Mouse (Mus musculus): ENCODE results near the gene Gpx6. TPM values are rescaled to one million over a fixed set of nuclear protein-coding genes. Genes with fewer than 3 reads are reported as not detected.

The Gpx6 gene
- polyA plus RNA-seq (2014; fragmentation: Nextera tagmentation; extraction: Ambion mirVana): not detected in 2 replicates

DNA sequence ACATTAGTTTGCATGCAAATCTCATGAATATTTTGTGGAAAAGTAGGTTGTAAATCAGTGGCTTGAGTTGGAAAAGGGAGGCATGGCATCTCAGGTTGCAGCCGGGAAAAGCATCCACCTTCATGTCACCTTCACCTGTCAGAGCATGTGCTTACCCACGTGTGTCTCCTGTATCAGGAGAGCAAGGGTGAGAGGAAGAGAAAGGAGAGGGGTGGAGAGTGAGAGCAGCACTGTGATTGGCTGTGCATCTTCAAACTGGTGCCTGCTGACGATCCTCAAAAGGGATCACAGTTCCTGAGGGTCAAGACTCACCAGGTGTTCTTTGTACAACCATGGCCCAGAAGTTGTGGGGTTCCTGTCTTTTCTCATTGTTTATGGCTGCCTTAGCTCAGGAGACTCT lies at the start of gene Gpx6:
Gene Gpx6, plus strand, starts transcription at position 200 of the 400 bp plus-strand sequence.
- H3K4me1 ChIP-seq (ENCODE audit: control insufficient read depth, insufficient read depth, low read length): no peaks in the 10 kb centered on the region
- no peak within 1 kb of the TSS for H3K27ac ChIP-seq (replicated peaks; ENCODE audit: low read depth, low read length)
- H3K27me3 ChIP-seq (replicated peaks; ENCODE audit: control insufficient read depth, insufficient read depth, low read length): no peaks in the 10 kb centered on the region
- no peak within 1 kb of the TSS for H3K9ac ChIP-seq (ENCODE audit: low read depth, low read length)
- H3K4me2 ChIP-seq (ENCODE audit: low read depth, low read length): no peak within 1 kb of the TSS
- H3K36me3 ChIP-seq (ENCODE audit: control insufficient read depth, insufficient read depth, low read length): no peaks in the 10 kb centered on the region
- no peaks in the 10 kb centered on the region for H3K9me3 ChIP-seq (ENCODE audit: control insufficient read depth, low read length)
- H3K4me3 ChIP-seq (ENCODE audit: low read depth, low read length): no peak within 1 kb of the TSS
- 15% methylated on average over 3 of the region's 3 CpGs for WGBS
- DNase-seq (ENCODE audit: low spot score) (no peak), ATAC-seq (ENCODE audit: low read depth) (no peak)

GRCm38 (mm10) chr13:21262787-21263461 lies 49.0 kb upstream of the Gpx6 start:
- no peaks in the 10 kb centered on the region for H3K9me3 ChIP-seq (ENCODE audit: control insufficient read depth, low read length)
- no peak overlapping the region for H3K9ac ChIP-seq (ENCODE audit: low read depth, low read length)
- H3K4me1 ChIP-seq (ENCODE audit: control insufficient read depth, insufficient read depth, low read length): peaks cover 7% of the 10 kb centered on the region
- no peaks in the 10 kb centered on the region for H3K36me3 ChIP-seq (ENCODE audit: control insufficient read depth, insufficient read depth, low read length)
- H3K27ac ChIP-seq (replicated peaks; ENCODE audit: low read depth, low read length): no peak overlapping the region
- no peak for ATAC-seq (ENCODE audit: low read depth)
- no peak overlapping the region for H3K4me3 ChIP-seq (ENCODE audit: low read depth, low read length)
- WGBS: 62% methylated on average over 4 of the region's 4 CpGs
- DNase-seq (ENCODE audit: low spot score): no peak
- 0 out of 2 replicates have a peak, but pooled peaks cover under 1% of the 10 kb centered on the region for H3K27me3 ChIP-seq (replicated peaks; ENCODE audit: control insufficient read depth, insufficient read depth, low read length)
- H3K4me2 ChIP-seq (ENCODE audit: low read depth, low read length): no peak overlapping the region

DNA sequence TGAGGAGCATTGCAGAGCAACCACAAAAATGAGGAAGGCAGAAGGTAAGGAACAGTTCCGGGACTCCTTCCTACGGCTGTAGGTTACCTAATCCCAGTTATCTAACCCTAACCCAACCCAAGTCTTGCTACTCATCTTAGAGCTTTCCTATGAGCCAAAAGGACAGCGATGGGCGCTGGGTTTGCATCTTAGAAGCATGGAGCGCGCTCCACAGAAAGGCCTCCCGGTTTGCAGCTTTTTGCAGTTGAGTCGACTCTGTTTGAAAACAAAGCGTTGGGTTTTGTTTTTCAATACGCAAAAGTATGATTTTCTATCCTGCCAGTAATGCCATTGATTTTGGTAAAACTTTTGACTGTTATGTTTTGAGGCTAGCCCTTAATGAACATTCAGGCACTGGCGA lies 48.0 kb upstream of the Gpx6 start:
- H3K4me1 ChIP-seq (ENCODE audit: control insufficient read depth, insufficient read depth, low read length): peaks cover 4% of the 10 kb centered on the region
- no peaks in the 10 kb centered on the region for H3K27me3 ChIP-seq (replicated peaks; ENCODE audit: control insufficient read depth, insufficient read depth, low read length)
- DNase-seq (ENCODE audit: low spot score) (peak; percentile 23), ATAC-seq (ENCODE audit: low read depth) (no peak)
- H3K4me2 ChIP-seq (ENCODE audit: low read depth, low read length): peak overlapping the region; percentile 51
- H3K27ac ChIP-seq (replicated peaks; ENCODE audit: low read depth, low read length): no peak overlapping the region
- 2% methylated on average over 11 of the region's 11 CpGs for WGBS
- H3K9ac ChIP-seq (ENCODE audit: low read depth, low read length): 0 out of 2 replicates have a peak overlapping the region, but pooled peaks have one; percentile 39
- H3K9me3 ChIP-seq (ENCODE audit: control insufficient read depth, low read length): no peaks in the 10 kb centered on the region
- peak overlapping the region; percentile 42 for H3K4me3 ChIP-seq (ENCODE audit: low read depth, low read length)
- H3K36me3 ChIP-seq (ENCODE audit: control insufficient read depth, insufficient read depth, low read length): no peaks in the 10 kb centered on the region

DNA sequence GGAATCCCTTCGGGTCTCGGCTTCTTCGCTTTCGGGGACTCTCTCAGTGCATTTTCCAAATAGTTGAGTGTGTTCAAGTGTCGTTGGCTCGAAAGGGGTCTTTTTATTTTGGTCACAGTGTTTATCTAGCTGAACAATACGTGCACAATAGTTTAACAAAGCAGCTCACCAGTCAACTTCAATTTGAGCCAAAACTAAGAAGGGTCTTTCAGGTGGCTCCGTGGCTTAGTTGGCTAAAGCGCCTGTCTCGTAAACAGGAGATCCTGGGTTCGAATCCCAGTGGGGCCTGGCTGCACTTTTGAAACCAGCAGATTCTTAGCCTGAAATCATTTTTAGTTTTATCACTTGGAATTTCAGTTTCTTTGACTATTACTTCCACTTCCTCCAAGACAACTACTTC lies 47.6 kb upstream of the Gpx6 start:
- Histone ChIP-seq H3K9ac (ENCODE audit: low read depth, low read length) (0 out of 2 replicates have a peak overlapping the region, but pooled peaks have one; percentile 39), H3K9me3 (ENCODE audit: control insufficient read depth, low read length) (no peaks in the 10 kb centered on the region), H3K4me3 (ENCODE audit: low read depth, low read length) (peak overlapping the region; percentile 42), H3K27me3 (replicated peaks; ENCODE audit: control insufficient read depth, insufficient read depth, low read length) (no peaks in the 10 kb centered on the region), H3K4me1 (ENCODE audit: control insufficient read depth, insufficient read depth, low read length) (0 out of 2 replicates have a peak, but pooled peaks cover 3% of the 10 kb centered on the region), H3K27ac (replicated peaks; ENCODE audit: low read depth, low read length) (no peak overlapping the region), H3K4me2 (ENCODE audit: low read depth, low read length) (peak overlapping the region; percentile 51), H3K36me3 (ENCODE audit: control insufficient read depth, insufficient read depth, low read length) (no peaks in the 10 kb centered on the region)
- WGBS: 3% methylated on average over 11 of the region's 11 CpGs
- DNase-seq (ENCODE audit: low spot score) (peak; percentile 65), ATAC-seq (ENCODE audit: low read depth) (no peak)

DNA sequence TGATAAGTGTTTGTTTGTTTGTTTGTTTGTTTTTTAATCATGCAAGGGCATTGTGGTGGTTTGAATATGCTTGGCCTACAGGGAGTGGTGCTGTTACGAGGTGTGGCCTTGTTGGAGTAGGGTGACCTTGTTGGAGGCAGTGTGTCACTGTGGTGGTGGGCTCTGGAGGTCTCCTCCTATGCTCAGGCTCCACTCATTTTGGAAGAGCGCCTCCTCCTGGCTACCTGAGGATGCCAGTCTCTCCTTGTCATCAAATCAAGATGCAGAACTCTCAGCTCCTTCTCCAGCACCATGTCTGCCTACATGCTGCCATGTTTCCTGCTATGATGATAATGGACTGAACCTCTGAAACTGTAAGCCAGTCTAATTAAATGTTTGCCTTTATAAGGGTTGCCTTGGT lies 46.2 kb upstream of the Gpx6 start:
- H3K9ac ChIP-seq (ENCODE audit: low read depth, low read length): no peak overlapping the region
- no peaks in the 10 kb centered on the region for H3K9me3 ChIP-seq (ENCODE audit: control insufficient read depth, low read length)
- no peak overlapping the region for H3K27ac ChIP-seq (replicated peaks; ENCODE audit: low read depth, low read length)
- no peak for ATAC-seq (ENCODE audit: low read depth)
- H3K4me1 ChIP-seq (ENCODE audit: control insufficient read depth, insufficient read depth, low read length): no peaks in the 10 kb centered on the region
- H3K4me3 ChIP-seq (ENCODE audit: low read depth, low read length): no peak overlapping the region
- H3K36me3 ChIP-seq (ENCODE audit: control insufficient read depth, insufficient read depth, low read length): no peaks in the 10 kb centered on the region
- WGBS: 56% methylated on average over 2 of the region's 2 CpGs
- no peaks in the 10 kb centered on the region for H3K27me3 ChIP-seq (replicated peaks; ENCODE audit: control insufficient read depth, insufficient read depth, low read length)
- DNase-seq (ENCODE audit: low spot score): no peak
- no peak overlapping the region for H3K4me2 ChIP-seq (ENCODE audit: low read depth, low read length)

DNA sequence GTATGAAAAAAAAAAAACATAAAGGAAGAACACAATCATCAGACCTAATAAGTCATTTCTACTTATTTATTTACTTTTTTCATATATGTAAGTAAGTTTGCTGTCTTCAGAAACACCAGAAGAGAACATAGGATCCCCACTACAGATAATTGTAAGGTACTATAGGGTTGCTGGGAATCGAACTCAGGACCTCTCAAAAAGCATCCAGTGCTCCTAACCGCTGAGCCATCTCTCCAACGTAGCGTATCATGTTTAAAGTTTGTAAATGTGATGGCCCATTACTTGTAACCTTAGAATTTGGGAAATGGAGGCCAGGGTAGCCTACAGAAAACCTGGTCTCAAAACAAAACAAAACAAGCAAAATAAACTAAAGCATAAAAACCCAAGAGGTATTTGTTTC lies 44.4 kb upstream of the Gpx6 start:
- Histone ChIP-seq H3K27ac (replicated peaks; ENCODE audit: low read depth, low read length) (no peak overlapping the region), H3K9ac (ENCODE audit: low read depth, low read length) (no peak overlapping the region), H3K4me3 (ENCODE audit: low read depth, low read length) (no peak overlapping the region), H3K4me1 (ENCODE audit: control insufficient read depth, insufficient read depth, low read length) (no peaks in the 10 kb centered on the region), H3K9me3 (ENCODE audit: control insufficient read depth, low read length) (no peaks in the 10 kb centered on the region), H3K36me3 (ENCODE audit: control insufficient read depth, insufficient read depth, low read length) (no peaks in the 10 kb centered on the region), H3K4me2 (ENCODE audit: low read depth, low read length) (0 out of 2 replicates have a peak overlapping the region, but pooled peaks have one; percentile 13), H3K27me3 (replicated peaks; ENCODE audit: control insufficient read depth, insufficient read depth, low read length) (no peaks in the 10 kb centered on the region)
- WGBS: 15% methylated on average over 4 of the region's 4 CpGs
- no peak for DNase-seq (ENCODE audit: low spot score)
- no peak for ATAC-seq (ENCODE audit: low read depth)

DNA sequence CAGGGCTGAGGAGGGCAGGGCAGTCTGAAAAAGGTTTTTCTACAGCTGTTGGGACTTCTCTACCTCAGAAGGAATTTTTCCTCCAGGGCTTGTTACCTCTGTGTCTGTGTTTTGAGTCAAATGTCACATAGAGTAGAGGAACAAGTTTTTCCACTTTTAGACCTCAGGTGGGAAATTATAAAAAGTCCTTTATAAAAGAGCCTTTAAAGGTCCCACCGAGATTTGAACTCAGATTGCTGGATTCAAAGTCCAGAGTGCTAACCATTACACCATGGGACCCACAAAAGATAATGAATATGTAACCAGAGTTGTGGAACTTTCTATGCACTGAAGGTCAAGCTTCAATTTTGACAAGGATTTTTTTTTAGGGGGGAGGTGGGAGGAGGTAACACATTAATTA lies 43.7 kb upstream of the Gpx6 start:
- no peak overlapping the region for H3K4me3 ChIP-seq (ENCODE audit: low read depth, low read length)
- DNase-seq (ENCODE audit: low spot score) (peak; percentile 54), ATAC-seq (ENCODE audit: low read depth) (no peak; the same call in 1 of the 2 replicates)
- H3K4me2 ChIP-seq (ENCODE audit: low read depth, low read length): 0 out of 2 replicates have a peak overlapping the region, but pooled peaks have one; percentile 13
- no peaks in the 10 kb centered on the region for H3K27me3 ChIP-seq (replicated peaks; ENCODE audit: control insufficient read depth, insufficient read depth, low read length)
- no peak overlapping the region for H3K9ac ChIP-seq (ENCODE audit: low read depth, low read length)
- no peak overlapping the region for H3K27ac ChIP-seq (replicated peaks; ENCODE audit: low read depth, low read length)
- no peaks in the 10 kb centered on the region for H3K9me3 ChIP-seq (ENCODE audit: control insufficient read depth, low read length)
- WGBS: 2% methylated on average over 1 of the region's 1 CpGs
- H3K36me3 ChIP-seq (ENCODE audit: control insufficient read depth, insufficient read depth, low read length): no peaks in the 10 kb centered on the region
- H3K4me1 ChIP-seq (ENCODE audit: control insufficient read depth, insufficient read depth, low read length): no peaks in the 10 kb centered on the region

DNA sequence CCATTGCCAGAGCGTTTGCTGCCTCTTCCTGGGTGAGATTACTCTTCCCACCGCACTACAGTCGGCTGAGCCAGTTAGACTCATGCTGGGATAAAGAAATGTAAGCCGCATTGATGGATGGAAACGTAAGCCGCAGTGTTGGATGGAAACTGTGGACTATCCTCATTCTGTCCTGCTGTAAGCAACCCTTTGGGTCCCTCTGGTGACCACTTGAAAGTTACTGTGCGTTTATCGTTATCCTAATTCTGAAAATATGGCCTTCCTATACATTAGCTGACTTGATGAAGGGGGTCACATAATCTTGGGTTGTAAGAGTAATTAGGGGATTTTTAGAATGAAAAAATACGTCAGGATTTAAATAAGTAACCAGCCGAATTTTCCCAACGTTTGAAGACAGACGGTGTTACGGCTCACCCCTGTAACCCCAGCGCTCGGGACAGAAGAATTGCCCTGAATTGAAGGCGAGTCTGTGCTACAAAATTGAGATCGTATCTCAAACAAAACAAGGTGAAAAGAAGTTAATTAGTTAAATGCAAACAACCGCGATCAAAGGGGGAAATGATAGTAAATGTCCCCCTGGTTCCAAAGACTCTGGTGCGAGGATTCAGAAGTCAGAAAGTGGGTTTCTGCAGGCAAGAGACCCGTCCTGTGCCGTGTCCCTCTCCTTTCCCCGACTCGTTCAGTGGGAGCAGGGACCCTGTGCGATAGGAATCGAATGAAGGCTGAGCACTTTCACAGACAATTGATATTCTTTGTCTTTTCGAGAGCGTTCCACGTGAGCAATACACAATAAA lies 36.7 kb upstream of the Gpx6 start:
- under 1% methylated on average over 29 of the region's 29 CpGs for WGBS
- no peaks in the 10 kb centered on the region for H3K9me3 ChIP-seq (ENCODE audit: control insufficient read depth, low read length)
- peak overlapping the region; percentile 64 for H3K4me3 ChIP-seq (ENCODE audit: low read depth, low read length)
- no peaks in the 10 kb centered on the region for H3K36me3 ChIP-seq (ENCODE audit: control insufficient read depth, insufficient read depth, low read length)
- H3K4me2 ChIP-seq (ENCODE audit: low read depth, low read length): peak overlapping the region; percentile 75
- no peaks in the 10 kb centered on the region; the same call in 1 of the 2 replicates for H3K27me3 ChIP-seq (replicated peaks; ENCODE audit: control insufficient read depth, insufficient read depth, low read length)
- peaks cover 6% of the 10 kb centered on the region for H3K4me1 ChIP-seq (ENCODE audit: control insufficient read depth, insufficient read depth, low read length)
- ATAC-seq (ENCODE audit: low read depth) (peak; percentile 69), DNase-seq (ENCODE audit: low spot score) (peak; percentile 86)
- no peak overlapping the region; the same call in 1 of the 2 replicates for H3K27ac ChIP-seq (replicated peaks; ENCODE audit: low read depth, low read length)
- peak overlapping the region; percentile 63 for H3K9ac ChIP-seq (ENCODE audit: low read depth, low read length)

Measured in embryonic facial prominence, embryonic 14.5 days (tissue).